Mouse (Mus musculus): ENCODE data around the gene Tarbp1.

The Tarbp1 gene

DNA sequence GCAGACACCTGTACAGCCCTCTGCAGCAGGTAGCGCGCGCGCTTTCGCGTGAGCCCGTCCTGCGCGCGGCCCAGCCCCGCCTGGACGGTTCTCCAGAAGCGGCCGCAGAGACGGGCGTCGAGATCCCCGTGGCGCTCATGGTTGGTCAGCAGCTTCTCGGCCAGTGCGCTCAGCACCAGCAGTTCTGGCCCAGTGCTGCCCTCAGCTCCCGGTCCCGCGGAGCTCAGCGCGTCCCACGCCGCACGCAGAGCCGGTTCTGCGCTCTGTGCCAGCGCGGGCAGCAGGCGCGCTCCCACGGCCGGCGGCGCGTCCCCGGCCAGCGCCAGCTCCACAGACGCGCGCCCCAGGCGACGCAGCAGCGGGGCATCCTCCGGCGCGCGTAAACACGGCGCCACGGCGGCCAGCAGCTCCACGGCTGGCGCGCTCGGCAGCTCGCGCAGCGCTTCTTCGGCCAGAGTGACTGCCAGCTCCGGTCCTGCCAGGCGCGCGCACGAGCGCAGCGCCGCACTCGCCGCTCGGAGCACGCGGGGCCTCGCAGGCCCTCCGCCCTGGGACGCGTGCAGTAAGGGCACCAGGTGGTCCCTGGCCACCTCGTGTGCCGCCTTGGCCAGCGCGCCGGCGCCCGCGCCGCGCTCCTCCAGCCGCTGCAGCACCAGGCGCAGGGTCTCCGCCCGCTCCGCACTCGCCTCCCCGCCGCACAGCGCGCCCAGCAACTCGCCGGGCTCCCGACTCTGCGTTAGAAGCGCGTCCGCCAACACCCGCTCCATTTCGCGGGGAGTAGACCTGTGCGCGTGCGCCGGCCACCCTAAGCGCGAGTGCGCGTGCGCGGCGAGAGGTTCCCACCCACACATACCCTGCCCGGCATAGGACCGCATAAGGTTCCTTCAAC, at the start of gene Tarbp1:
Gene Tarbp1 (minus strand): TSS at position 767 of the 889 bp plus-strand sequence.
- peak; percentile 92 for DNase-seq (ENCODE audit: low read depth)

DNA sequence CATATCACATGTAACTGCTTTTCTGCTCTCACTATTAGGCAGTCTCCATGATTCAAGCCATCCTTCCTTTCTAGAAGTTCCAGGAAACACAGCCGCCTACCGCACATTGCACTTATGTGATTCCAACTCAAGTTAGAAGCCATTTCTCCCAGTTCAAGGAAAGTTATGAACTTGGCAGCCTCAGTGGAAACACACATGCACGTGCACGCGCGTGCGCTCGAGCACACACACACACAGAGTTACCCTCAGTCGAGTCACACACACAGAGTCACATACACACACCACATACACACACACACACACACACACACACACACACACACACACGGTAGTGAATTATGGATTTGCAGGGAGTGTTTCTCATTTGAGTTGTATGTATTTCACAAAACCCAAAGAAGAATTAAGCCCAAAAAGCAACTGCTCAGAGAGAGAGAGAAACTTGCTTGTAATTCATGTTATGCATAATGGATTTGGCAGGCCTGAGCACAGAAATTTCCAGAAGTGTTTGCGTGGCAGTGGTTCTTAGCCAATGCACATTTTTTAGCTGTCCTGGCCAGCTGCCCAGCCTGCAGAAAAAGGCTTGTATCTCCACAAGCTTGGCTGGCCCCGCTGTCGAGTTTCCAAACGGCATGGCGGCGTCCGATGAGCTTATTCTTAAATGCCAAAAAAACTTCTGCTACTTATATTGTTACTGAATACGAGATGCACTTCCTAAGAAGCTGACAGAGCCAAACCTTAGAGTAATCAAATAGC, 49.5 kb upstream of the Tarbp1 start:
- no peak for DNase-seq (ENCODE audit: low read depth)

- DNase-seq (ENCODE audit: low read depth), result no peak
These were observed 48.3 kb upstream of the Tarbp1 start for GRCm38 (mm10) chr8:126523060-126523574.

DNA sequence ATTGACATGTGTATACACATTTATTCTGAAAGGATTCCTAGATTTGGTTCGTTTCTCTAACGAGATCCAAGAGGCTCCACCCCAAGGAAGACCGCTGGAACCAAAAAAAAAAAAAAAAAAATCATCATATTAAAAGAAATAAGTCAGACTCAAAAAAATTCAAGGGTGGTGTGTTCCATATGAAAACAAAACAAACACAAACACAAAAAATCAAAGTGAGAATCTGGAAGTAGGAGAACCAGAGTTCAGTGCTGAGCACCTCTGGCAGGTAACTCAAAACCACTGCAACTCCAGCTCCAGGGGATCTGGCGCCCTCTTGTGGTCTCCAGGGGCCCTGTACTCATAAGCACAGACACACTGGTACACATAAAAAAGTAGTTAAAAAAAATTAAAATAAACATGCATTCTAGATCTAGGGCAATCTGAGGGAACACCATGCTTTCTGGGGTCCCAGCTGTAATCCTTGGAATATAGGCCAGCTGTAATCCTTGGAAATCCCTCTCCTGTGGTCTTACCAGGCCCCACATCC, 44.6 kb upstream of the Tarbp1 start:
- DNase-seq (ENCODE audit: low read depth), result no peak

- no peak for DNase-seq (ENCODE audit: low read depth)
These were observed 42.0 kb upstream of the Tarbp1 start for GRCm38 (mm10) chr8:126516620-126517577.

- no peak for DNase-seq (ENCODE audit: low read depth)
These were observed 39.4 kb upstream of the Tarbp1 start for GRCm38 (mm10) chr8:126514011-126514964.

GRCm38 (mm10) chr8:126510866-126511265, 36.0 kb upstream of the Tarbp1 start:
- no peak for DNase-seq (ENCODE audit: low read depth)

- no peak for DNase-seq (ENCODE audit: low read depth)
These were observed 34.8 kb upstream of the Tarbp1 start for GRCm38 (mm10) chr8:126509635-126510034.

- DNase-seq (ENCODE audit: low read depth), result no peak
These were observed 34.2 kb upstream of the Tarbp1 start for GRCm38 (mm10) chr8:126508871-126509586.

- no peak for DNase-seq (ENCODE audit: low read depth)
These were observed 33.4 kb upstream of the Tarbp1 start for GRCm38 (mm10) chr8:126508221-126508620.

DNA sequence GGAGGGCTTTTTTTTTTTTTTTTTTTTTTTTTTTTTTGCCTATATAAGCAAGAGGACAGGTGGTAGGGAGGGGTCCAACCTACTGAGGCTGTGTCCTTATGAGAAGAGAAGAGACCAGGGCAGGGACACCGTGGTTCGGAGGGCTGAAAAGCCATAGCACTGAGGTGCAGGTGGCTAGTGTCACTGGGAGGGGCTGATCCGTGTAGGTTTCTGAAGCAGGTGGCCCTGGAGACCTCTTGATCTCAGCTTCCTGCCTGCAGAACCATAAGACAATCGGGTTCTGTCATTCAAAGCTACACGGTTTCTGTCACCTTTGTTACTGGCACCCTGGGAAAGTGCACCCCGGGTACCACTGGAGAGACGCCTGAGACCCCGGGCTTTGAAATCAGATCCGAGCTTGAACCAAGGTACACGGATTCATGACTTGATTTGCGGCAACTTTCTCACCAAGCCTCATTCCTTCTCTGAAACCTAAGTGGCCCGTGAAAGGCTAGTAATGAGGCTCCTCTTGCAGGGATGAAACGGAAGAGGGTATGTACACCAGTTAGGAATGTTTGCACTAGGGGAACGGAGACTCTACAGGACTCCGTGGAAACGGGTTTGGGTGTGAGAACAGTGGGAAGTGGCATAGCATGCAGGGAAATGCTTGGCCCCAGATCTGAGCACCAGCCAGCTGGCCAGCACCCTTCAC, 29.8 kb upstream of the Tarbp1 start:
- no peak for DNase-seq (ENCODE audit: low read depth)

DNA sequence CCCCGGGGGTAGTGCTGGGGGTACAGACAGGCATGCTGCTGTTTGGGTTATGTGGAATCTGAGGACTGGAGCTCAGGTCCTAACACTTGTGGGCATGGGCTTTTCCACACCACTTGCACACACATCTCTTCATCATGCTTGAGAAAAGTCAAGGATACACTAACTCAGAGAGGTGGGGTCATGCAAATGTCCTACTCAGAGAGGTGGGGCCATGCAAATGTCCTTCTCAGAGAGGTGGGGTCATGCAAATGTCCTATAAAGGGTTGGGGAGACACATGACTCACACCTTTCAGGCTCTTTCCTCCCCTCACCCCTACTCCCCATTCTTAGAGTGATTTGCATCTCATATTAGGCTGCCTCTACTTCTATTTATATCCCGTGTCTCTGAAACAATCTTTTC, 27.9 kb upstream of the Tarbp1 start:
- DNase-seq (ENCODE audit: low read depth), result peak; percentile 27

DNA sequence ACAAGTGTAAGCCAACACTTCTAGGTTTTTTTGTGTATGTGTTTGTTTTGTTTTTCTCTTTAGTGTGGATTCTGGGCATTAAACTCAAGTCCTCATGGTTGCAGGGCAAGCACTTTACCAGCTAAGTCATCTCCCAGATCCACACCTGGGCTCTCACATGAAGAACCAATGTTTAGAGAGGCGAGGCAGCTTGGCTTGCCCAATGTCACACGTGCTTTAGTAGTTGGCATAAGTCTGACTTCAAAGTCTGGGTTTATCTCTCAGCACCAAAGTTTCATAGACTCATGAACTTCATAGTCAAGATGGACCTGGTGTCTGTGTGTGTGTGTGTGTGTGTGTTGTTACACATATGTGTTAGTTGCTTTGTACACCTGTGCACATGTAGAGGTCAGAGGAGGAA, 24.5 kb upstream of the Tarbp1 start:
- no peak for DNase-seq (ENCODE audit: low read depth)

DNA sequence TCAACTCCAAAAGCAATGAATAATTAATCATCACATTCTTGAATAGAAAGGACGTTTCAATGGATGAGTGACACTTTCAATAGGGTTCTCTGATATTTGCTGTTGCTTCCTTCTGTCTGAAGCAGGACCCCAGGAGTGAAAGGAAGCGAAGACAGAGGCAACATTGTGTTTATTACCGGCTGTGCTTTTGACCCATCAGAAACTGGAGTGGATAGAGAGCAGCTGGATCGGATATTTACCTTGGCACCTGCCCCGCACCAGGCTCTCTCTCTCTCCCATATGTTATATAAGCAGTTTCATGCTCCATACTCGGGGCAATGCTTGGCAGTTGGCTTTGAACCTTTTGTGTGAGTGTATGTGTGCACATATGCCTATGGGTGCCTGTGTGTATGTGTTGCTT, 23.6 kb upstream of the Tarbp1 start:
- DNase-seq (ENCODE audit: low read depth), result no peak

DNA sequence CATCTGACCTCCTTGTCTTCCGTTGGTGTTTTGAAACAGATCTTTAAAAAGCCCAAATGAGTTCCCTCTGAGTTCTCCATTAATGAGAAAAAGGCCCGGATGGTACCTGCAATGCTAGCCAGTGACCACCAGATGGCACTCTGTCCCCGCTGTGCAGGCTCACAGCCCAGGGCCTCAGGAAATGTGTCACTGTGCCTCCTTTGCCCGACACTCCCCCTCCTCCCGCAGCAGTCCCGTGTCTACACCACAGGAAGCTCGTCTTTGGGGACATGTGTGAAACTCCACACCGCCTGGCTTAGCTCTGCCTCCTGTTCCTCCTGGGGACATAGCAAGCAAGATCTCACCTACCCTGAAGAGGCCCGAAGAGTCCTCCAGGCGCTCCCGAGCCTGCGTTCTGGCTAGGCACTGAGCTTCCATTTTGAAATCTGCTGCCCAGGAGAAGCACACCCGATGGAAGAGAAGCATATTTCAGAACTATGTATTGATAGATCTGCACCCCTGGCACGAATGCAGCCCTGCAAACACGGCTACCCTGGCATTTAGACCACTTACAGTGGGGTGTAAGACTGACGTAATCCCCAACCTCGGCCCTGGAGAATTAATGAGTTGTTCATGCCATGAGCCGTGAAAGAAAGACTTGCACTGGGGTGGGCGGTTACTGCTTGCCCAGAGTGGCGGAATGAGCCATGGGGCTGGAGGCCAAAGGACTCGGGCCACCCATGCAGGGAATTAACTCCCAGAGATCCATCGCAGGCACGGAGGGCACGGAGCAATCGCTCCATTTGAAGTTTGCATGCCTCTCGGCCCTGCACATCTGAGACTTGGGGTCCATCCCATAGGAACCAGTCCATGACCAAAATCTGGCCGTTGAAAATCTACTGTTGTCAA, 22.9 kb upstream of the Tarbp1 start:
- DNase-seq (ENCODE audit: low read depth), result peak; percentile 95

- no peak for DNase-seq (ENCODE audit: low read depth)
These were observed 22.1 kb upstream of the Tarbp1 start for GRCm38 (mm10) chr8:126496915-126497314.

GRCm38 (mm10) chr8:126495461-126495860, 20.6 kb upstream of the Tarbp1 start:
- no peak for DNase-seq (ENCODE audit: low read depth)

Measured in induced T-regulatory cell, adult 2 months (primary cell).